Mouse (Mus musculus): Measurements from ENCODE around the gene Slc8b1. TPM values are rescaled to one million over a fixed set of nuclear protein-coding genes. Genes with fewer than 3 reads are reported as not detected.
"Not testable (repeated sequence)": the region's sequence is repeated elsewhere in the genome, so short reads cannot be mapped to it uniquely, and the experiment has no call there.

Gene Slc8b1
- polyA plus RNA-seq, 1 experiment, result 30.7 TPM

DNA sequence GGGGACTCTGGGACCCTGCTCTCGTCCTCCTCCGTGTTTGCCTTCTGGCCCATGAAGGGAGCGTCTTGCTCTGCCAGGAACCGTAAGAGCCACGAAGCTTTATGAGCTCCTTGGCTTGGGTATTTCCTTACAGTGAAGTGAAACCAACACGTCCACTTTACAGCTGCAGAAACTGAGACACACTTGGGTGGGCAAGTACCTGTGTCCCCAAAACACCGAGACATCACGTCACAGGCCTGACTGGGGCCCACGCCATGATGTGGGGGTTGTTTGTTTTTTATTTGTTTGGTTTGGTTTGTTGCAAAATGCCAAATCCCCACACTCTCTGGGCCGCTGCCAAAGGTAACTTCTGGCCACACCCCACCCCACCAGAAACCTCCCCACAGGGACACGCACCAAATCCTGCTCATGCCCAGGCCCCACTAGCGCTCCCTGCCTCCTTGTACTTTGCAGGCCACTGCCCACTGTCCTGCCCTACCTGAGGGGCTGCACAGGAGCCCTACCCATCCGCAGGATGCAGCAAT lies 15.2 kb upstream of the Slc8b1 start:
- no peak for DNase-seq (ENCODE audit: low read depth)

DNA sequence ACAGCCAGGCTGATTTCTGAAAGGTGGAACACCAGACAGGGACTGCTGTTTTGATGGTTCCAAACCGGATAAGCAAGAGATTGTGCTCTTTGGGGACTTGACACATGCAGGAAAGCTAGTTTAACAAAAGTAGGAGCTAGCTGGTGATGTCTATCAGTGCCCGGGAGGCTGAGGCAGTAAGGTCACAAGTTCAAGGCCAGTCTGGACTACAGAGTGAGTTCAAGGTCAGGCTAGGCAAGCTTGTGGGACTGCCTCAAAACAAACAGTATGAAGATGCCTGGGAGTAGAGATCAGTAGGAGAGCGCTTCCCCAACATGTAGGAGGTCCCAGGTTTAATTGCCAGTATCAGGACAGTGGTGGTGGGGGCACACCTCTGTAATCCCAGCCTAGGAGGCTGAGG lies 13.9 kb upstream of the Slc8b1 start:
- no peak for DNase-seq (ENCODE audit: low read depth)

DNA sequence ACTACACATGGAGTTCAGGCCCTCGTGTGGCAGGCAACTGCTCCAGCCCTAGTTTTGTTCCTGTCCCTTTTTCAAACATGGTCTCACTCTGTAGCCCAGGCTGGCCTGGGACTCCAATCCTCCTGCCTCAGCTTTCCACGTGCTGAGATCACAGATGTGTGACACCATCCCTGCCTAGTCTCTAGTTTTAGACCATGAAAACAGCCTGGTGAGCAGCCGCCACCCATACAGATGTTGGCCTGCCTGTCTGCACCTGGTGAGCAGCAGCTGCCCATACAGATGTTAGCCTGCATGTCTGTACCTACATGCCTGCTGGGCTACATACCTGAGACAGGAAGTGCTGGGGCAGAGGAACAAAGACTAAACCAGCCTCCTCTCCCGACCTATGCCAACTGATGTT lies 11.8 kb upstream of the Slc8b1 start:
- DNase-seq (ENCODE audit: low read depth), result no peak

DNA sequence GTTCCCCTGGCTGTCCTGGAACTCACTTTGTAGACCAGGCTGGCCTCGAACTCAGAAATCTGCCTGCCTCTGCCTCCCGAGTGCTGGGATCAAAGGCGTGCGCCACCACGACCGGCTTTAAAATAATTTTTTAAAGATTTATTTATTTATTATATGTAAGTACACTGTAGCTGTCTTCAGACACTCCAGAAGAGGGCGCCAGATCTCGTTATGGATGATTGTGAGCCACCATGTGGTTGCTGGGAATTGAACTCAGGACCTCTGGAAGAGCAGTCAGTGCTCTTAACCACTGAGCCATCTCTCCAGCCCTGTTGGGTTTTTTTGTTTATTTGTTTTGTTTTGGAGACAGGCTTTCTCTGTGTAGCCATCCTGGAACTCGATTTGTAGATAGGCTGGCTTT lies 10.4 kb upstream of the Slc8b1 start:
- not testable (repeated sequence) for DNase-seq (ENCODE audit: low read depth)

DNA sequence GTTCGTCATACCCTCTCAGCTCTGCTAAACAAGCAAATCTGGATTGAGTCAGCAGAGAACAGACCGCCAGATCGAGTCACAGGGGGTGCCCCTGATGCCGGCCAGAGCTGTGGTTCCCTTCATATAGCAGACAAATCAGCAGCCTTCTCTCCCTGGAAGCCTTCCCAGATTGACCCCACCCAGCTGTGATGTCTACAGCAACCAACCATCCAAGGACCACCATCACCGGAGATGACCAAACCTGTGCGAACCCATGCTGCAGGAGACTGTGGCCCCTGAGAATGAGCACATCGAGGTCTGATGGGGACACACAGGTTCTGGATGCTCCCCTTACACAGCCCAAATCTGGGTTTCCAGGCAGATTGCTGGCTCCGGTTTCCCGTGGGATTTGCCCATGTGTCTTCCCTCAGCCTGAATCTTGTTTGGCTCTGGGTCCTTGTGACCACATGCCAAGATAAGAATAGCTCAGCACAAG lies 8.8 kb upstream of the Slc8b1 start:
- no peak for DNase-seq (ENCODE audit: low read depth)

DNA sequence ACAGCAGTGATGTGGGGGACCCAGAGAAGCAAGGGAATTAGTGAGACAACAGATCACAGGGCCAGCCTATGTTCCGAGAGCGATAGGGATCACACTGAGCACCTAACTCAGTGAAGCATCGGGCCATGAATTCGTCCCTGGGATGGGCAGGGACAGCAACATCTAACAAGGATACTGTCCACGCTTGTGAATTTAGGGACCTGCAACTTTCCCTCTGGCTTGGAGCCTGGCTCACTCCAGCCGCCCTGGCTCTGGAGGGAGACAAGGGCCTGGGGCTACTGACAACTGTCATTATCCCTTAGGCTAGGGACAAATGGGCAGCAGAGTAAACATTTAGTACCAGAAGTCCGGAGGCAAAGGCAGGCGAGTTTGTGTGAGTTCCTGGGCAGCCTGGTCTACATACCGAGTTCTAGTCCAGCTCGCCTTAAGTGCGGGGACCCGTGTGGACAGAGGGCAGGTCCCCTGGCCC lies 8.3 kb upstream of the Slc8b1 start:
- no peak for DNase-seq (ENCODE audit: low read depth)

DNA sequence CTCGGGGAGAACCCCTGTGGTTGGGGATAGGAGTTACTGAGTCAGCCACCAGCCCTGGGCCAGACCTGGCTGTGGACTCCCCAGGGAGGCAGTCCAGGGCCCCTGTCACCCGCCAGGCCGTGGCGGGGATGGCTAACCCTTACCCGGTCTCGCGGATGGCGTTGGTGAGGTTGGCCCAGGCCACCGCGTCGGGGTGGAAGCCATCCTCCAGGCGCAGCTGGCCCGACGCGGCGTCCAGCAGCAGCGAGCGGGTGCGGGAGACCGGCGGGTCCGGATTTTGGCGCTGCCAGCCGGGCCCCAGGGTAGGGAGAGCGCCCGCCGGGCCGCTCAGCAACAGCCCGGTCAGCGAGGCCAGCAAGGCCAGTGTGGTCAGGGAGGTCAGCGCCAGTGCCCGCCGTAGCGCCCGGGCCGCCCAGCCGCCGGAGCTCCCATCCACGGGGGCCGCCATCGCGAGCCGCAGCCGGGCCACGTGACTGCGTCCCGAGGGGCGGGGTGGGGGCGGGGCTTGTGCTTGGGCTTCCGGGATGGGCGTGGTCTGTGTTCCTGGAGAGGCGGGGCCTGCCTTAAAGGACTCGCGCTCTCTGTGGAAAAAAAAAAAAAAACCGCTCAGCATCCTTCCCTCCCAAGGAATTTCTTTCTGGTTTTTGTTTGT lies 7.7 kb upstream of the Slc8b1 start, which contains the start of gene Plbd2:
Plbd2 (minus strand) TSS at position 482 of the 652 bp plus-strand sequence.
- DNase-seq (ENCODE audit: low read depth), result no peak

DNA sequence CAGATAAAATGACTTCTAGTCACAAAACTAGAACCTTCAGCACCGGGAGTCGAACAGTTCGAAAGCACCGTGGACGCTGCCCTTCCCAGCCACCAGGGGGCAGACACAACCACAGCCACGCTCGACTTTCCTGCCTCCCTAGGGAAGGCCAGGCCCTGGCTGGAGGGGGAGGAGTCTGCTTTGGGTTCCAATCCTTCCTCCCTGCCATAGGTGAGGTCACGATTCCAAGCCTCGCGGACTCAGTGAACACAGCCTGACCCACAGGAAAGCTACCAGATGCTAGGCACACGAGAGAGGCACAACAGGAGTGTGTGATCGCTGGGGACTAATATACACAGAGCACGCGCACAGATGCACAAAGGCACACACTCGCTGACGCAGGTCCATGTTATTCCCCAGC lies 5.6 kb upstream of the Slc8b1 start:
- no peak for DNase-seq (ENCODE audit: low read depth)

DNA sequence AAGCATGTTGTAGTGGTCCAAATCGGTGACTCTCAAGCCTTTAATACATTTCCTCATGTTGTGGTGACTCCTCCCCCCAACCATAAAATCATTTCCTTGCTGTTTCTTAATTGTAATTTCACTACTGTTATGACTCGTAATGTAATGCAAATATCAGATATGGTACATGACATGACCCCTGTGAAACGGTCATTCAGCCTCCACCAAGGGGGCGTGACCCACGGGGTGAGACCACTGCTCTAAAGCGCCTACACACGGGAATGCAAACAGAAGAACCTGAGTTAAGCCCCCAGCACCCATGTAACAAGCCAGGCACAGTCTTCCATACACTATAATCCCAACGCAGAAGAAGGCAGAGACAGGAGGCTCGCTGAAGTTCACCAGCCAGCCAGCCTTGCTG lies 5.2 kb upstream of the Slc8b1 start:
- DNase-seq (ENCODE audit: low read depth), result no peak

DNA sequence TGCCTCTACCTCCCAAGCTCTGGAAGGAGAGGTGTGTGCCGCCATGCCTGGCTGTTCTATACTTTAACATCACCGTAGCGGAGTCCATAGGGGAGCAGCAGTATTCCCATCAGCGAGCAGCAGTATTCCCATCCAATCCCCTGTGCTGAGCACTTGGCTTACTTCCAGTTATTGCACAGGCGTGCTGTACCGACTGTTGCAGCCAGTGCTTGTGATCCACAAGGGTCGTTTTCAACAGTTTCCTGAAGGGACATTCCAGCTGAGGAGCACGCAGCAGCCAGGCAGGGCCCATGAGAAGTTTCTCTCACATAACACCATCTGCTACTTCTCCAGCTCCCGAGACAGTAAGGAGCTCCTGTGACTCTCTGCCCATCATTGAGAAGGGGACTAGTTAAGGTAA lies 4.5 kb upstream of the Slc8b1 start:
- no peak for DNase-seq (ENCODE audit: low read depth)

DNA sequence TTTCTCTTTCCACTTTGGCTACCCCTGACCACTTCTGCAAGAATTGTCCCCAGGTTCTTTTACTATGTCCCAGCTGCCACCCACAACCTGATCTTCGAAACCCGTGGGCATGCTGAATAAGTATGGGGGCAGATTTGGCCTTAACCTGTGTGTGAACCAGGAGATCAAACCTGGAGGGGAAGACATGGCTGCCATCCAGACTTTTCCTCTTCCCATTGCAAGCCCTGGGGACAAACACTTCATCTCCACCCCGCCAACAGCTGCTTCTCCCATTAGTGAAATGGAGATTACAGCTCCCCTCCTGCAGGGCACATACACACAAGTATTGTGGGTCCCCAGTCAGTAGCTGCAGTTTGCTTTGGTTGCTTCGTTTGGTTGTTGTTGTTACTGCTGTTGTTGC lies 3.7 kb upstream of the Slc8b1 start:
- DNase-seq (ENCODE audit: low read depth), result no peak

DNA sequence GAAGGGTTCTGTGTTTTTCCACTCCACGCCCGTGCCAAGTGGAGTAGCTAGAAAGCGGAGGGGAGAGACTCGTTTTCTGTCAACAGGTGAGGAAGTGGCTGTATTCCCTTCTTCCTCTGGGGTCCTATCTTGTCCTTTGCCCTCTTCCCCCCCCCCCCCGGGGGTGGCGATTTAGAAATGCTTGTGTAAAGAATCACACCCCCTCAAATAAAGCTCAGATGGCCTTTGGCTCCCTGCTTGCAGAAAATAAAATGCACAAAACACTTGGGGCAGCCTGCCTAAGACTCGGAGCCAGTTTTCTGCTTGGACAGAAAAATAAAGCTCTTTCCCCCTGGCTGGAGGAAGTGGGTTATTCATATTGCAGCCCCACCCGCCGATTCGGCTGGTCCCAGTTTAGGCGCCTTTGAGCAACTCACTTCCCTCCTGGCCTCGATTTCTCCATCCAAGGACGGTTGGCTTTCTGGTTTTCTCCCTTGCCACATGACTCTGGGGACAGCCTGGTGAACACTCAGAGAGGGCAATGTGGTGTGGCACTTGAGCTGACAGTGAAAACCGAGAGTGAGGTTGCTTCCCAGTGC lies 764 bp downstream of the Slc8b1 start:
- DNase-seq (ENCODE audit: low read depth), result no peak

DNA sequence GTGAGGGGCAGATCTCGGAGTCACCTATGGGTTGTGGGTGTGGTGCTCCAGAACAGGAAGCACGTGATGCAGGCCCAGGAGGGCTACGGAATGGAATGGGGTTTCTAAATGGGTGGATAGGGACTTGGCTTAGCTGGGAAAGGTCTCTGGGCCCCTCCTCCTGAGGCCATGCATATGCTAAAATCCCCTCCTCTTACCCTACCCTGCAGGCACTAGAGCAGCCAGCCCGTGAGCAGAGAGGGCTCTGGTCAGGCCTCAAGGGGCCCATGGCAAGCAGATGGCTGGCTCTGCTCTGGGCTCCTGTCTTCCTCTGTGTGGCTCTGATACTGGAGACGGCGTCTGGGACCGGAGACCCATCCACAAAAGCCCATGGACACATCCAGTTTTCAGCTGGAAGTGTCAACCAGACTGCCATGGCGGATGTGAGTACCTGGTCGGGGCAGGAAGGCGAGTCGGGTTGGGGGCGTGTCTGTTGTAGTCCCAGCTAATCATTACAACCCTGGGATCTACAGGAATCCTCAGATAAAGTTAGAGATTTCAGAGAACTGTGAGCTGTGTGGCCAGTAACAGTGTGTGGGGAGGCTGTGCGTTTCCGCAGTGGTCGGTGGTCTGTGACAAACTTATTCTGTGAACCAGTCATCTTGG lies 2.1 kb downstream of the Slc8b1 start:
- DNase-seq (ENCODE audit: low read depth), result no peak

DNA sequence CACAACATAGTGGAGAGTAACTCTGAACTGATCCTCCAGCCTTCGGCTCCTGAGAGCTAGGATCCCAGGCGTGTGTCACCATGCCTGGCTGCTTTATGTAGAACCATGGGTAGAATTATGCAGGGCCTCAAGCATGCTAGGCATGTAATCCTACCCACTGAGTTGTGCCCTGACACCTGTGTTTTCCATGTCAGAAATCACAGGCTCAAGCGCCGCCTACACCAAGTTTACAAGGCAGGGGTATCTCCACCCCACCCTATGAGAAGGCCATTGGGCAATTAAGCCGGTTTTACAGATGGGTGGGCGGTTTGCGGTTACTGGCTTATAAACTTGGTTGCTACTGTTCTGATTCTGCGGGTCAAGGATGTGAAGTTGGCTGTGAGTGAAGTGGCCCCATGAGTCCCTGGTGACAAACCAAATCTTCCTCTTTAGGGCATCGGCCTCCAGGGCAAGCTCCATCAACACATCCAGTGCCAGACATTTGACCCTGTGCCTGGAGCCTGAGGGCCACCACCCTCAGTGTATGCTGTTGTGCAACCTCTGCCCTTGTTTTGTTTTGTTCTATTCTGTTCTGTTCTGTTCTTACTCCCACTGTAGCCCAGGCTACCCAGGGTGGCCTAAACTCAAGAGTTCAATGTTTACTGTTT lies 3.2 kb downstream of the Slc8b1 start:
- DNase-seq (ENCODE audit: low read depth), result peak; percentile 58

DNA sequence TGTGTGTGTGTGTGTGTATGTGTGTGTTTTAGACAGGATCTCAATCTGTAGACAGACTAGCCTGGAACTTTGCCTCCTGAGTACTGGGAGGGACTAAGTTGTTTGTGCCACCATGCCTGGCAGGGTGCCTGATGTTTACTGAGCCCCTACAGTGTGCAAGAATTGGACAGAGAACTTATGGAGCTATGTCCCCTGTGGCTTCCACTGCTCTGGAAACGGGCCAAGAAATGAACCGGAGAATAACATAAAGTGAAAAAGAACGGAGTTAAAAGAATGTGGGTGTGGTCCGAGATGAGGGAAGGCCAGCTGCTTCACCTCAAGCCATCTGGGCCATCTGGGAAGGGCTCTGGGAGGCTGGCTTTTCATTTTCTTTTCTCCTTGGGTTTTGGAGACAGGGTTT lies 3.8 kb downstream of the Slc8b1 start:
- no peak for DNase-seq (ENCODE audit: low read depth)

DNA sequence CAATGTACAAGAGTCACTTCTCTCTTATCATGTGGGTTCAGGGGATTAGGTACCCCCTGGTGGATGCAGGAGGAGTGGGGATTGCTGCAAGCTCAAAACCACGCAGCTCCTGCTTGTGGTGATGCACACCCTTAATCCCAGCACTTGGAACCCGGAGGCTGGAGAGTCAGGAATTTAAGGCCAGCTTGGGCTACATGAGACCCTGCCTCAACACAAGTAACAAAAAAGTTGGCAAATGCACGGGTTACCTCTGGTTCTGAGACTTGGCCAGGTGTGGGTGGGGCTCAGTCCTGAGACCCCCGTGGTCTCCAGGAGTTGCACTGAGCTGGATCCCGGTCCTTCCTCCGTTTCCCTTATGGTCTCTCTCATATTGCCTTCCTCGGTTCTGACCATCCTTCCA lies 4.5 kb downstream of the Slc8b1 start:
- no peak for DNase-seq (ENCODE audit: low read depth)

DNA sequence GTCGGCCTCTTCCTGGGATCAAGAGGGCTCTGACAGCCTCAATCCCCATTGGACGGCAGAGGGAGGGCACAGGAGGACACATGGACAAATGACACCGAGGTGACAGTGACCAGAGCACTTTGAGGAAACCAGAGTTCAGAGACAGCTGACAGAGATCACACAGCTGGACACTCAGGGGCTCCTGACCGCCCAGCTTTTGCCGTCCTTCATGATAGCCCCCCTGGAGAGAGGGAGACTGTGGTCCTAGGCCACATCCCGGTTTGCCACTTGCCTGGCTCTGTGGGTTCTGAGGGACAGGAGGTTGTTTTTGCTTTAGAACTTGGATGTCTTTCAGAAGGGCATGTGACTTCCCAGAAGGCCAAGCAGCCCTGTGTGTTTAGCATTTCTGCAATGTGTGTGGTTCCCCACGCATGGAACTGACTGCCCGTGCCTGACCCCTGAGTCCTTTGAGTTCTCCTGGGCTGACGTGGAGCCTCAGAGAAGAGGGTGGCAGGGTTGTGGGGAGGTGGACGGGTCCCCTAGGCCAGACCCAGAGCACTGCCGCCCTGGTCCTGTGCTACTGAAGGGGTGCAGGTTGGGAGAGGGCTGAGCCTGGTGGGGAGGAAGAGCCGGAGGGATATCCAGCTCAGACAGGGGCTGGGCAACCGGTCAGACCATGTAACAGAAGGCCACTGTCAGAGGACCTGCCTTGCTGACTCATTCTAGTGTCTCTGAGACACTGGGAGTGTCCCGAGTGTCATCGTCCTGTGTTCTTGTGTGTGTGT lies 5.4 kb downstream of the Slc8b1 start:
- DNase-seq (ENCODE audit: low read depth), result no peak

DNA sequence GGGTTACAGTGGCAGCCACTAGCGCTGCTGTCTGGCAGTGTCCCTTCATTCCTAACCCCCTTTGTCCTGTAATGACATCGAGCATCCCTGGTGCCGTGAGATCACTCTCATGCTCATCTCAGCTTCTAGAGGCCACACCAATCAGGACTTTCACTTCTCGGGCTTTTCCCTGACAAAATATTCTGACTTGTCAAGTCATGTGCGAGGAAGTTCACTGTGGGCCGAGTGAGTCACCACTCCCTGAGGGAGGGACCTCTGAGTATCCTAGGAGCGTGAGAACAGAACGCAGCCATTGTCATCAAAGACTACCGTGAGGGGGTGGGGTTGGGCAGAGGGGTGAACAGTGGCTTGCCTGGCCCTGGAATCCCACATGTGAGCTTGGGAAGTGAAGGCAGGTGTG lies 6.6 kb downstream of the Slc8b1 start:
- DNase-seq (ENCODE audit: low read depth), result no peak

DNA sequence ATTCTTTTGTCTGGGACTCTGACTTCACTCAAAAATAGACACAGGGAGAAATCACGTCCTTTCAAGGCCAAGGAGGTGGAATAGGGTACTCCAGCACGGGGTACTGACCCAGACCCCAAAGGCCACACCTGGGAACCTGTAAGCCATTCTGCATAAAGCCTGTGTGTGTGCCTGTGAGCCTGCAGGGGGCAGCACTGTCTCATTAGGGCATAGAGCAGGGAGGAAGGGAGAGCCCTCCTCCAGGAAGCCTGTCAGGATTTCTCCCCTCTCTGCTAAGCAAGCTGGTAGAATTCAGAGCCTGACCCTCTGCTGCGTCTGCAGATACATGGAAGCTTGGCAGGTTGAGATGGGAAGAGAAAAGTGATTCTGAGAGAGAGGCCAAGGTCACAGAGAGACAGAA lies 11.7 kb downstream of the Slc8b1 start:
- DNase-seq (ENCODE audit: low read depth), result no peak

DNA sequence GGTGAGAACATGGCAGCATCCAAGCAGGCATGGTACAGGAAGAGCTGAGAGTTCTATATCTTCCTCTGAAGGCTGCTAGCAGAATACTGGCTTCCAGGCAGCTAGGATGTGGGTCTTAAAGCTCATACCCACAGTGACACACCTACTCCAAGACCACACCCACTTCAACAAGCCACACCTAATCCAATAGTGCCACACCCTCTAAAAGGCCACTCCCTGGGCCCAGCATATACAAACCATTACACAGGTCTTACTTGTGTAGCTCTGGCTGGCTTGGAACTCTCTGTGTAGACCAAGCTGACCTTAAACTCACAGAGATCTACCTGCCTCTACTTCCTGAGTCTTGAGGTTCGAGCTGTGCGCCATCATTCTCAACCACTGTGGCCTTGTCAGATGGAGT lies 13.8 kb downstream of the Slc8b1 start:
- no peak for DNase-seq (ENCODE audit: low read depth)

DNA sequence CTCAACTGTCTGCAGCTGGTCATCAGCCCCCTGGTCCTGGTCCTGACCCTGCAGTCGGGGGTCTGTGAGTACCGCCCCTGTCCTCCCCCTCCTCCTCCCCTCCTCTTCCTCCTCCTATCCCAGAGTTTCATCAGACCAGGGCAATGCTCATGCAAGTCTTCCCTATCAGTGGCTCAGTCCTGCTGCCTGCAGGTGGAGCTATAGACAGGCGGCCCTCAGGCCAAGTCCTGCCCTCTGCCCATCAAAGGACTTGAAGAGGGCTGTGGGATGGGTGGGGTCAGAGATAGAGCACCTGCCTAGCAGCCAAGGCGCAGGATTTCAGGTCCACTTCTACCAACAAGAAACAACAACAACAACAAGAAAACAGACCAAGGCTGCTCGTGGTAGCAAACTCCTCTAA lies 14.8 kb downstream of the Slc8b1 start:
- no peak for DNase-seq (ENCODE audit: low read depth)

DNA sequence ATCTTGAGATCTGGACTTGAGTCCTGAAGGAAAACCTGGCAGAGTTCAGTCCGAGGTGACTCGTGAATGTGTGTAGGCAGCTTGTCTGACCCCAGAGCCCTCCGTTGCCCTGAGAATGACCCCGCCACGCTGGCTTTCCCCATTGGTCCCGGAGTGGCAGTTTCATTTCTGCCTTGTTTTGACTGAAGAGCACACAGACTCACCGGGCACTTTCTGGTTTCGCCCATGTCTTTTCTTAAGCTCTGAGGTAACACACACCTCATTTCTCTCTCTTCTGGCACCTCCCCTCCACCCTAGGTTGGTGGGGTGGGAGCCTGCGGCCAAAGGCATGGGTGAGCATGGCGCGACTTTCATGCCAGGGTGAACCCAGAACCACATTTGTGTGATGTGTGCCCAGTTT lies 15.3 kb downstream of the Slc8b1 start:
- DNase-seq (ENCODE audit: low read depth), result no peak
